Mouse (Mus musculus) left cerebral cortex, postnatal 10 days (tissue): ENCODE measurements around the gene Cyp2u1. TPM values are rescaled to one million over a fixed set of nuclear protein-coding genes. Genes with fewer than 3 reads are reported as not detected.
A peak's percentile ranks its signal among the peaks of the same experiment; 100 is the strongest.
"Not testable (repeated sequence)": the region's sequence is repeated elsewhere in the genome, so short reads cannot be mapped to it uniquely, and the experiment has no call there.

Source experiments
- DNase-seq, 2 experiments: peaks; one replicate each; pipeline ENCODE4 v3.0.0; 2021 to 2022; ENCODE audit warnings: low spot score in 2 of 2, mixed read lengths in 1 of 2; ENCODE audit errors: extremely low spot score in 1 of 2
- intact Hi-C: fragments of 180-260 bp; cut with DNase I; formaldehyde crosslinking; loops from one replicate; pipeline ENCODE4 v1.15.1; 2025
- total RNA-seq, 2 experiments: library from RNA; stranded (reverse); gene quantifications; 2 replicates each; pipeline ENCODE4 v1.2.3; 2021

Gene Cyp2u1
- total RNA-seq, result 10 to 100 TPM; 15.0 to 16.4 TPM

- intact Hi-C loops, result no loop called here
- DNase-seq, result peak; percentile 84 to 93
Measured at GRCm38 (mm10) chr3:131302452-131303319, at the start of gene Cyp2u1. Gene Cyp2u1 (minus strand): TSS chr3:131303227.

DNA sequence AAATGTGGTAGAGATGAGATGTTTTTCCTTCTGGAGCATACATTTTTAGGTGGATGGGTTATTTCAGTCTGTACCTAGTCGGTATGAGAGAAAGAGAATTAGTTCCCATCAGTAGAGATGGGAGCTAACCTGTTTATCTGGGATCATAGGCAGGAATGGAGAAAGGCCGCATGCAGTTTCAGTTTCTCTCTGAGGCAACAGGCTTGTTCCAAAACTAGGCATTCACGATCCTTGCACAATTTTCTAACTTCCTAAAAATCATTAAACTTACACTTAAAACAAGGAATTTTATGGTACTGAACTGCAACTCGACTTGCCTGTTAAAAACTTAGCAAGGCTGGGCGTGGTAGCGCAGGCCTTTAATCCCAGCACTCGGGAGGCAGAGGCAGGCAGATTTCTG, 47.5 kb upstream of the Cyp2u1 start:
- DNase-seq, result no peak
- intact Hi-C loops, result no loop called here

DNA sequence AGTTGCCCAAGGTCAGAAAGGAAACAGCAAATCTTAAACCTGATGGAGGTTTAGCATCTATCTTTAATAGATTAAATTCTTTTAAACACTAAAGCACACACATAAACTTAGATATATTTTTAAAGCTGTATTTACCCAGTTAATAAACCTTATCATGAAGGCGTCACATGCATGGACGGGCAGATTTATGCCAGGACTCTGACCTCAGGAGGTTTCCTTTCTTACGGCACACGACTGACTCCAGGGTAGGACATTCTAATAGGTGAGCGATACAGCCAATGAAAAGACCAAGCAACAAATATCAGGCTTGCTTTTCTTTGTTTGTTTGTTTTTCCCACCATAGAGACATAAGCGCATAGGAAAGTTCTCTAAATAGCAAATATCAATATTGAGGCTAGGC, 46.0 kb upstream of the Cyp2u1 start:
- DNase-seq, result no peak
- intact Hi-C loops, result no loop called here

DNA sequence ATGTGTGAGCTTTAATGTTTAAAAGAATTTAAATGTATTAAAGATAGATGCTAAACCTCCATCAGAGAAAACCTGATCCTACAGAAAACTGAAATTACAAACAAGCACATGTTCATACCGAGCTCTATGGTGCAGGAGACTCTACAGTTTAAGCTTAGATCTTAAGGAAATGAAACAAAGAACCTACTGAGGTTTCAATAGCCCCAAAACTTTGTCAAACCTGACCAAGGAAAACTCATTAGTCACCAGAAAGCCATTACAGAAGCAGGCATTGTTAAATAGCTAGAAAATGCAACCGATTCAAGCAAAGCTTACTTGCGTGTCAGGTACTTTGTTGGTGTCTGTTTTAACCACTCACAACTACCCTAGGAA, 45.5 kb upstream of the Cyp2u1 start:
- DNase-seq, result no peak
- intact Hi-C loops, result no loop called here

- intact Hi-C loops, result no loop called here
- peak in 1 of 2 experiments; percentile 30 for DNase-seq
Measured at GRCm38 (mm10) chr3:131347831-131348578, 45.0 kb upstream of the Cyp2u1 start.

DNA sequence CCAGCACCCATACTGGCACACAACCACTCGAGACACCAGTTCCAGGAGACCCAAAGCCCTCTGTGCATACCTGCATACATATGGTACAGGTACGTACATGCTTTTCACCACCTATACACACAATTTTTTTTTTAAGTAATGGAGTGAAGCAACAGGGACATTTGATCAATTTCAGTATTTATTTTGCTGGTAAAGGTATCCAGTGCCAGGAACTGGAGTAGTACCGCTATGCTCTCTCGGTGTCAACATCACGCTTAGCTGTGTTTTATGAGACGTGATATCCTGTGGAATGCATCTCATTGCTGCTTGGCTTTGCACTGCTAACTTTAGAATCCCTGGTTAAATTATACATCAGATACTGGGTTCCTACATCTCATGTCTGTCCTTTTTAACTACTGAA, 42.9 kb upstream of the Cyp2u1 start:
- no peak for DNase-seq
- intact Hi-C loops, result no loop called here

GRCm38 (mm10) chr3:131343311-131343710, 40.3 kb upstream of the Cyp2u1 start:
- intact Hi-C loops, result no loop called here
- no peak for DNase-seq

DNA sequence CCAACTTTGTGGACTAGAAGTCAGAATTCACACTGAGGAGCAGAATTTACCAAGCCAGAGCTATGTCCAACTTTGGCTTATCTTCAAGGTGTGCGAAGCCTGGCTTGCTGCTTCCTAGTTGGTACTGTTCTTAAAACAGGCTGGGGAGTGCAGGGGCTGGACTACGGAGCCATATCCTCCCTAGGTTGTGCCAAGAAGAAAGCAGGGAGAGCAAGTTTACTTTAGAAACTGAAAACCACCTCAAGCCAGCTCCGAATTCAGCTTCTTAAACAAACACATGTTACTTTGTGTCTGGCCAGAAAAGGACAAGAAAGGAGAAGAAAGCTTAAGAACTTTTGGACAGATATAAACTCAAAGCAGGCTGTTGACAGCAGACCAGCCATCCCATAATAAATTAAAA, 37.9 kb upstream of the Cyp2u1 start:
- DNase-seq, result no peak
- intact Hi-C loops, result no loop called here

DNA sequence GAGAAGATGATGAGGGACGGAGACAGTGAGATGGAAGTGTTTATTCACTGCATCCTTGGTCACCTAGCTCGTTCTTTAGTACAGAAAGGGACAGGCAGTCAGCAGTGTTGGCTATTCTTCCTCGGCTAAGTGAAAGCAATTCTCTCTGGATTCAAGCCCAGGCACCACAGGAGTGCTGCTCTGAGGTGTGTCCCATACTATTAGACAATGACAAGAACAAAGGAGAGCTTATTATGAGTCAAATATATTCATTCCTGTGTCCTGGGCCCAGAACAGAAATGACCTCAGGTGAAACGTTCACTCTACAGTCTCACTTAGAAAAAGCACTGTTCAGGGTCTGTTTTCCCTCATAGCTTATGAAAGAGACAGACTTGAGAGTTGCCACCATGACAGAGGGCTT, 36.3 kb upstream of the Cyp2u1 start:
- intact Hi-C loops, result no loop called here
- peak in 1 of 2 experiments; percentile 47 for DNase-seq

DNA sequence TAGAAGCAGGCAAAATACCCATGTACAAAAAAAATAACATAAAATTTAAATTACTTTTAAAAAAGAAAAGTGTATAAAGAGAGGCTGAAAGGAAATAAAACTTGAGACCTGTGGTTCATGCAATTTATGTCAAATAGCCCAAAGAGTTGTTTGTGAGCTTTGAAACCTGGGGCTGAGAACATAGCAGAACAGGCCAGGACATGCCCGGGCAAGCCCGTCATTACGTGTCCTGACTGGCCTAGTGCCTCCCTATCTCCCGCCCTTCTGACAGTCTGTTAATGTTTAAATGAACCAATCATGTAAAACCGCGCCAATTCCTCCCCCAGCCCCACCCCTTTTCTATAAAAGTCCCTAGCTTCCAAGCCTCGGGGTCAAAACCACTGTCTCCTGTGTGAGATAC, 34.7 kb upstream of the Cyp2u1 start:
- DNase-seq, intact Hi-C loops: not testable (repeated sequence)

GRCm38 (mm10) chr3:131336629-131337028, 33.6 kb upstream of the Cyp2u1 start:
- intact Hi-C loops, result no loop called here
- DNase-seq, result no peak

- intact Hi-C loops, result no loop called here
Measured at GRCm38 (mm10) chr3:131335117-131335547, 32.1 kb upstream of the Cyp2u1 start.

DNA sequence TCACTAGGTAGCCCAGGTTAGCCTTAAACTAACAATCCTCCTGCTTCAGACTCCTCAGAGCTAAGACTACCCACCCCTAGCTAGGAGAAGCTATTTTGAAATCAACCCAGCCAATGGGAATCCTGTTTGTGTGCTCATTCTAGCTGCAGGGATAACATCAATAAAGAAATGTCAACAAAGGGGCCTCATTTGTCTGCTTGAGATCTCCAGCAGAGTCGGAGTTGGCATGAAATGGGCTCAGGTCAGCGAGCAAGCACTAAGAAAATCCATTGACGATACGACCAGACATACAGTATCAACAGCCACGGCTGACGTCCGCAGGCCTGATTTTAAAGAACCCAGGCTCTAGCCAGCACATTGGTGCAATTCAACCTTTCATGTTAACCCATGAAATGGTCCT, 24.2 kb upstream of the Cyp2u1 start:
- intact Hi-C loops, result no loop called here
- no peak for DNase-seq

More at GRCm38 (mm10) chr3:131335117-131335547, 32.1 kb upstream of the Cyp2u1 start:
- DNase-seq, result no peak

- intact Hi-C loops, result no loop called here
- no peak for DNase-seq
Measured at GRCm38 (mm10) chr3:131326637-131327036, 23.6 kb upstream of the Cyp2u1 start.

DNA sequence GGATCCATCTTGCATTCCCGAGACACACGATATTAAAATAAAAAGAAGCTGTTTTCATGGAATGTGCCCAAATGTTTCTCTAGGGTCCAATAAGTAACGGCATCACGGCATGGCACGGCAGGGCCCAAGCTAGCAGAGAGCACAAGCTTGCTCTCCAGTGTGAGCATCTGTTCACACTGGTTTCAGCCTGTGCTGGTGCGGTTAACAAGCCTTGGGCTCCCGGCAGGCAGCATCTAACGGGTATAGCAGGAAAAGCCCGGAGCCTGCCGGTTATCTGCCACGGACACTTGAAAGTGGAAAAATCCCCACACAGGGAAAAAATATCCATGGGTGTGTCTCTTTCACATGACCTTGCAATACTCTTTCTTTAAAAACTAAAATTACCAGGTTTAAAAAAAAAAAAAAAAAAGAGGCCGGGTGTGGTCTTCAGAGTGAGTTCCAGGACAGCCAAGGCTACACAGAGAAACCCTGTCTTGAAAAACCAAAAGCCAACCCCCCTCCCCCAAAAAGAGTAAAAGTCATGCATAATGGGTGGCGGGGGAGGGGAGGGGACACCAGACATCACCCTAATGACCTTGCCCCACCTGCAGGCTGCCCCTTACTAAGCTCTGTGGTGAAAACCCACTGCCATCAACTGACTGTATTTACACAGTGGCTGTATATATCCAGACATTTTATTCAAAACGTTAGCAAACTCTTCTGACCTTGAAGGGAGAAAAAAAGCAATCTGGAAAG, 19.2 kb upstream of the Cyp2u1 start:
- no peak for DNase-seq
- intact Hi-C loops, result no loop called here

DNA sequence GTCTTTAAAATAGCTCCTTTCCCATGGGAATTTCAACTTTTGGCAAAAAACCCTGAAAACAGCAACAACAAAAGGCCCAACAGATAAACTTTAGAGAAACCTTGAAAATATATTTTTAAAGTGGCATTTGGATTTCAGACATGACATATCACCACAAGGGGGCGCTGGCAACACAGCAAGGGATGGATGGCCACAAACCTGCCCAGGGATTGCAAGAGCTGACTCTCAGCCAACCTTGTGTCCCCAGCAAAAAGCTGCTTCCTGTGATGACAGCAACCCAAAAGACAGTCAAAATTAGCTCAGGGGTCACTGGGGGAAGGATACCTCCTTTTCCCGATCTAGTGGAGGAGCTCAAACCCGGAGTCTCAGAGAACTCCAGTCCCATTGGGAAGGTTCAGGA, 17.2 kb upstream of the Cyp2u1 start:
- DNase-seq, result peak; percentile 57 to 86
- intact Hi-C loops, result loop anchor here (2.0 kb wide), 2 partner anchors 205 to 233 kb away; no protein-coding TSS in a partner anchor

DNA sequence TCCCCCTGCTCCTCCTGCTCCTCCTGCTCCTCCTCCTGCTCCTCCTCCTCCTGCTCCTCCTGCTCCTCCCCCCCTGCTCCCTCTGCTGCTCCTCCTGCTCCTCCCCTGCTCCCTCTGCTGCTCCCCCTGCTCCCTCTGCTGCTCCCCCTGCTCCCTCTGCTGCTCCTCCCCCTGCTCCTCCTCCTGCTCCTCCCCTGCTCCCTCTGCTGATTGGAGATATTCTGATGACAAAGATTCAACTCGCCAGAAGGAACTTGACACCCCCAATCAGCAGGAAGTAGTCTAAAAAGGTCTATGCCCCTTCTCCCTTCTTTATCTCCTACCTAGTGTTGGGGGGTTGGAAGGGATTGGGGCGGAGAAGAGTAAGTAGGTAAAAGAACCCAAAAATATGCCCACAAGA, 15.2 kb upstream of the Cyp2u1 start:
- intact Hi-C loops, result no loop called here
- no peak for DNase-seq

- DNase-seq, result no peak
- intact Hi-C loops, result no loop called here
Measured at GRCm38 (mm10) chr3:131317126-131317525, 14.1 kb upstream of the Cyp2u1 start.

- no peak for DNase-seq
- intact Hi-C loops, result no loop called here
Measured at GRCm38 (mm10) chr3:131315957-131316510, 13.0 kb upstream of the Cyp2u1 start.
